Mouse (Mus musculus): ENCODE data around the gene Olfr802. TPM values are rescaled to one million over a fixed set of nuclear protein-coding genes. Genes with fewer than 3 reads are reported as not detected.

Olfr802 gene
- not detected in 2 replicates for polyA plus RNA-seq (2014; fragmentation: Nextera tagmentation; extraction: Ambion mirVana)

DNA sequence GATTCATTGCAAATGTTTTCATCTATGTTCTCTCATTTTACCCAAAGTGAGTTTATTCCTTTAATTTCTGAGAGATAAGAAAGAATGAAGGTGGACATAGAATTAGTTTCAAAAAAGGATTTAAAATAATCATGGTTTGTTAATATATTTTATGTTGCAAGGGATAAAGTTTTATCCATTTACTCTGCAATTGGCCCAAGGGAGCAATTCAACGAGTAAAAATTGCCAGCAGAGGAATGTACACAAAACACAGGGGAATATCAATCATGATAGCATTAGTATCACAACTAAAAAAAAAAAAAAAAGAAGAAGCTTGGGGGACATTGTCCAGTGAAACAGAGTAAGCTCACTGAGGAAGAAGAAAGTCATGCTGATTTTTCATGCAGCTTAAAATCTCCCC lies at the start of gene Olfr802:
Gene Olfr802, minus strand, starts transcription at position 101 of the 400 bp plus-strand sequence.
- WGBS: 38% methylated on average over 1 of the region's 1 CpGs

DNA sequence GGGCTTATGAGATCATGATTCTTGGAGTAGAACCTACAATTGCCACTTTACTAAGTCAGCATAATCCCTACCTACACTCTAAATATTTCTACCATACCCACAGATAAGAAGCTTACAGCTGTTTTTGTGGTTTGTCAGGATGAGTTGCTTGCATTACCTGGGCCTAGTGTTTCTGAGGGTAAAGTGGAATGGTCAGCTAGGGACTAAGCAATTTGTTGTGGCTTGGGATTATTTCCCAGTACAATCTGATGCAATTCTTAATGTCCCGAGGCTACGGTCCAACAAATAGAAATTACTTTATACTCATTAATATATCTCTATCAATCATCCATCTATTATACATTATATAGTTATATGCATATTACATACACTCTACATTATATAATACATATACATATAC lies 41.3 kb upstream of the Olfr802 start, which contains the start of gene Olfr805:
Gene Olfr805, minus strand, starts transcription at position 101 of the 400 bp plus-strand sequence.
- Histone ChIP-seq H3K27ac (ENCODE audit: low read depth) (no peak within 1 kb of the TSS), H3K27me3 (ENCODE audit: insufficient read depth, low read length) (no peaks in the 10 kb centered on the region), H3K4me3 (ENCODE audit: low read depth, low read length) (no peak within 1 kb of the TSS), H3K4me2 (no peak within 1 kb of the TSS), H3K4me1 (ENCODE audit: insufficient read depth) (no peaks in the 10 kb centered on the region), H3K9ac (no peak within 1 kb of the TSS), H3K36me3 (ENCODE audit: insufficient read depth) (no peaks in the 10 kb centered on the region), H3K9me3 (ENCODE audit: low read depth, low read length) (no peaks in the 10 kb centered on the region)
- 88% methylated on average over 2 of the region's 2 CpGs for whole genome bisulfite sequencing
- DNase-seq: no peak
- ATAC-seq (ENCODE audit: insufficient read depth): no peak
- TF ChIP-seq CTCF (IDR thresholded peaks at IDR 0.05; ENCODE audit: low read depth): no peak

More for the DNA sequence above, at the start of gene Olfr802:
- Histone ChIP-seq H3K9me3 (ENCODE audit: low read depth, low read length) (no peaks in the 10 kb centered on the region), H3K9ac (no peak within 1 kb of the TSS), H3K27me3 (ENCODE audit: insufficient read depth, low read length) (no peaks in the 10 kb centered on the region), H3K27ac (ENCODE audit: low read depth) (no peak within 1 kb of the TSS), H3K4me2 (no peak within 1 kb of the TSS), H3K4me1 (ENCODE audit: insufficient read depth) (no peaks in the 10 kb centered on the region), H3K36me3 (ENCODE audit: insufficient read depth) (no peaks in the 10 kb centered on the region), H3K4me3 (ENCODE audit: low read depth, low read length) (no peak within 1 kb of the TSS)
- ATAC-seq (ENCODE audit: insufficient read depth) (no peak), DNase-seq (no peak)
- TF ChIP-seq CTCF (IDR thresholded peaks at IDR 0.05; ENCODE audit: low read depth): no peak

DNA sequence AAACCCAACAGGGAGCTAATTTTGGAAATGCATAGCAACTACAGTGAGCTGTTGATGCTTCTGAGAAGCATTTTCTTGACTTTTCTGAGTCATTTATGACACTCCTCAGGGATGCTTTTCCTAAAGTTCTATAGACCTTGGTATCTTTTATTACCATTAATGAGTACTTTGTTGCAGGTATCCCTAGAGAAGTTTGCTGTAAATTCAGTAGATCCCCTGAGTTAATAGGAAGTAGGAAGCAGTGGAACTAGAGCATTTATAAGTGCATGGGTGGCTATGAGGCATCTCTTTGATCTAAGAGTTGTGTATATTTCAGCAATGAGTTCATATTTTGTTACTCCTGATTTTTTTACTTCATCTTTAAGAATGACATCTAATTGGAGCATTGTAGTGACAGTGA lies 14.9 kb upstream of the Olfr802 start, which contains the start of gene Olfr804:
Gene Olfr804, plus strand, starts transcription at position 301 of the 400 bp plus-strand sequence.
- ATAC-seq (ENCODE audit: insufficient read depth) (no peak), DNase-seq (no peak)
- no peak within 1 kb of the TSS for H3K4me3 ChIP-seq (ENCODE audit: low read depth, low read length)
- no peak within 1 kb of the TSS for H3K4me2 ChIP-seq
- no peak within 1 kb of the TSS for H3K27ac ChIP-seq (ENCODE audit: low read depth)
- TF ChIP-seq CTCF (IDR thresholded peaks at IDR 0.05; ENCODE audit: low read depth): no peak
- no peaks in the 10 kb centered on the region for H3K36me3 ChIP-seq (ENCODE audit: insufficient read depth)
- no peaks in the 10 kb centered on the region for H3K9me3 ChIP-seq (ENCODE audit: low read depth, low read length)
- no peak within 1 kb of the TSS for H3K9ac ChIP-seq
- no peaks in the 10 kb centered on the region for H3K27me3 ChIP-seq (ENCODE audit: insufficient read depth, low read length)
- H3K4me1 ChIP-seq (ENCODE audit: insufficient read depth): no peaks in the 10 kb centered on the region

DNA sequence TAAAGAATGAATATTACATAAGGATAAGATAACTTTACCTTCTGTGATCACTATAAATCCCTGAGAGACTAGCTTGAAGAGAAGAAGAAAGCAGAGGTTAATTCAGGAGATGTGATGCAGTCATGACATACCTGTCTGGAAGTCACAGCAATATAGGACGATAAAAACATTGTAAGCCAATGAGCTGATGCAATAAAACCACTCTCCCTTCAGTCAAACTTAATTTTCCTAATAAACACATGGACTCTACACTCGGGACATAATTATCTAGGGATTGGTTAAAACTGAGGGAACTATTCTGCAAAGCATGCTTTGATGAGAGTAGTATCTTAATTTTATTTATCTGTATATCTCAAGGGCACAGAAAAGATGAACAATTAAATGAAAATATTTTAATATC lies 6.2 kb upstream of the Olfr802 start, which contains the start of gene Olfr803:
Gene Olfr803, minus strand, starts transcription at position 101 of the 400 bp plus-strand sequence.
- WGBS: 63% methylated on average over 2 of the region's 2 CpGs
- ATAC-seq (ENCODE audit: insufficient read depth) (no peak), DNase-seq (no peak)
- Histone ChIP-seq H3K4me2 (no peak within 1 kb of the TSS), H3K4me1 (ENCODE audit: insufficient read depth) (no peaks in the 10 kb centered on the region), H3K36me3 (ENCODE audit: insufficient read depth) (no peaks in the 10 kb centered on the region), H3K27ac (ENCODE audit: low read depth) (no peak within 1 kb of the TSS), H3K4me3 (ENCODE audit: low read depth, low read length) (no peak within 1 kb of the TSS), H3K9me3 (ENCODE audit: low read depth, low read length) (no peaks in the 10 kb centered on the region), H3K9ac (no peak within 1 kb of the TSS), H3K27me3 (ENCODE audit: insufficient read depth, low read length) (no peaks in the 10 kb centered on the region)
- no peak for TF ChIP-seq CTCF (IDR thresholded peaks at IDR 0.05; ENCODE audit: low read depth)

DNA sequence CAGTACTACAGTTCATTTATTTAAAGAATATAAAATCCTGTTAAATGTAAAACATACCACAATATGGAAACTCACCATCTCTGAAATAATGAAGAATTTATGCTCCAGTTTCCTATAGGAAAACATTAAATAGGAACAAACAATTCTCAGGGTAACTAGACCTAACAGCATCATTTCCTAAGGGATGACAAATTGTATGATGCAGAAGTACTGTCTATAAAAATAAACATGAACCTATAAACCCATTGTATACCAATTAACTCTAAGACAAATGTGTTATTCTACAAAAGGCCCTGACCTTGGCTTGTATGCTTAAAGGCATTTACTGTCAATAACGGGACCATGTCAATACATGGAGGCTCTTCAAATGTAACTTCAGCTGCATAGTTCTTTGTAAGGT lies 14.2 kb downstream of the Olfr802 start, which contains the start of gene Olfr801:
Gene Olfr801, minus strand, starts transcription at position 101 of the 400 bp plus-strand sequence.
- Histone ChIP-seq H3K4me3 (ENCODE audit: low read depth, low read length) (no peak within 1 kb of the TSS), H3K27ac (ENCODE audit: low read depth) (no peak within 1 kb of the TSS), H3K4me1 (ENCODE audit: insufficient read depth) (no peaks in the 10 kb centered on the region), H3K4me2 (no peak within 1 kb of the TSS), H3K36me3 (ENCODE audit: insufficient read depth) (no peaks in the 10 kb centered on the region), H3K9me3 (ENCODE audit: low read depth, low read length) (no peaks in the 10 kb centered on the region), H3K9ac (no peak within 1 kb of the TSS), H3K27me3 (ENCODE audit: insufficient read depth, low read length) (no peaks in the 10 kb centered on the region)
- DNase-seq (no peak), ATAC-seq (ENCODE audit: insufficient read depth) (no peak)
- TF ChIP-seq CTCF (IDR thresholded peaks at IDR 0.05; ENCODE audit: low read depth): no peak
- WGBS: 67% methylated on average over 1 of the region's 1 CpGs

DNA sequence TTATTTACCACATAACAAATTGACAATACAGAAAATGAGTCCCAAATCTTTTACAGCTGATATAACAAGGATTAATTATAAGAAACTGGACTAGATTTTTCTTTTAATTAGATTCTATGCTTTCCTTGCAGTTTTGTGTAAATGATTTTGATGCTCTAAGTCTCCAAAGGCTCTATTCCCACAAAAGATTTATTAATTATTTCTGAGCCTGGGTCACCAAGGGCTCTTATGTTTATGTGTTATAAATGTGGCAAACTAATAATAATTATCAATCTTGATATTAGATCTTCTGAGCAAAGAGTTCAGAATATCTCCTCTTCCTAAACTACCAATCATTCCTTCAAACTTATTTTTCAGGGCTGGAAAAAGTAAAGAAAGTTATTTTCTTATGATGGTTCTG lies 30.6 kb downstream of the Olfr802 start, which contains the start of gene Olfr800:
Gene Olfr800, plus strand, starts transcription at position 301 of the 400 bp plus-strand sequence.
- DNase-seq (no peak), ATAC-seq (ENCODE audit: insufficient read depth) (no peak)
- H3K9ac ChIP-seq: no peak within 1 kb of the TSS
- H3K4me1 ChIP-seq (ENCODE audit: insufficient read depth): no peaks in the 10 kb centered on the region
- no peaks in the 10 kb centered on the region for H3K9me3 ChIP-seq (ENCODE audit: low read depth, low read length)
- no peaks in the 10 kb centered on the region for H3K36me3 ChIP-seq (ENCODE audit: insufficient read depth)
- no peak within 1 kb of the TSS for H3K4me3 ChIP-seq (ENCODE audit: low read depth, low read length)
- H3K4me2 ChIP-seq: no peak within 1 kb of the TSS
- H3K27ac ChIP-seq (ENCODE audit: low read depth): no peak within 1 kb of the TSS
- H3K27me3 ChIP-seq (ENCODE audit: insufficient read depth, low read length): no peaks in the 10 kb centered on the region
- TF ChIP-seq CTCF (IDR thresholded peaks at IDR 0.05; ENCODE audit: low read depth): no peak

DNA sequence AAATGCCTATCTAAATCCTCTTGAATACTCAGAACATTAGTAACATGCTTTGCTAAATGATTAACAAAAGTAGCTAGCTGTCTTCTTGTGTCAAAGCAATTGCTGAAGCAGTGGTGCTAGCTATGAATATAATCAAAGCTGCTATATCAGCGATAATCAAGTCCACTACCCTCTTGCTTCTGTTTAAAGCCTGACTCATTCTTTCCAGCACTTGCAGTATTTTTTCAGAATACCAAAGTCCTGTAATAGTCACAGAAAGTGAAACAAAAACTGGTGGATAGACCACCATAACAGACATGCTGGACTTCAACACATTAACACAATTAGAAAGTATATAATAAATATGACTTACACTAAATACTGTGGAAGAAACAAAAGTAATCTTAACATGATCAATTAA lies 36.2 kb downstream of the Olfr802 start:
- H3K4me2 ChIP-seq: no peak overlapping the region
- no peaks in the 10 kb centered on the region for H3K36me3 ChIP-seq (ENCODE audit: insufficient read depth)
- DNase-seq (no peak), ATAC-seq (ENCODE audit: insufficient read depth) (no peak)
- no peak overlapping the region for H3K27ac ChIP-seq (ENCODE audit: low read depth)
- no peaks in the 10 kb centered on the region for H3K9me3 ChIP-seq (ENCODE audit: low read depth, low read length)
- H3K4me1 ChIP-seq (ENCODE audit: insufficient read depth): no peaks in the 10 kb centered on the region
- no peak overlapping the region for H3K9ac ChIP-seq
- H3K4me3 ChIP-seq (ENCODE audit: low read depth, low read length): no peak overlapping the region
- WGBS: 75% methylated on average over 1 of the region's 1 CpGs
- TF ChIP-seq CTCF (IDR thresholded peaks at IDR 0.05; ENCODE audit: low read depth): no peak
- no peaks in the 10 kb centered on the region for H3K27me3 ChIP-seq (ENCODE audit: insufficient read depth, low read length)
